Mouse (Mus musculus): ENCODE data around the gene Olfr68. TPM values are rescaled to one million over a fixed set of nuclear protein-coding genes. Genes with fewer than 3 reads are reported as not detected.
"Not testable (repeated sequence)": the region's sequence is repeated elsewhere in the genome, so short reads cannot be mapped to it uniquely, and the experiment has no call there.

The Olfr68 gene
- polyA plus RNA-seq, 1 experiment from 2014 or later: not detected

- not testable (repeated sequence) for H3K36me3 ChIP-seq; H3K9me3 ChIP-seq (replicated peaks); DNase-seq; H3K27me3 ChIP-seq; H3K4me3 ChIP-seq (replicated peaks); H3K4me1 ChIP-seq (replicated peaks); ATAC-seq (ENCODE audit: low read depth); H3K9ac ChIP-seq; H3K4me2 ChIP-seq; H3K27ac ChIP-seq
- 42% methylated on average over 6 of the region's 6 CpGs for WGBS (ENCODE audit: insufficient replicate concordance)
These were observed 17.3 kb downstream of the Olfr68 start for GRCm38 (mm10) chr7:103762212-103762611.

- Histone ChIP-seq H3K4me2 (no peak within 1 kb of the TSS), H3K36me3 (no peaks in the 10 kb centered on the region), H3K4me1 (replicated peaks) (no peaks in the 10 kb centered on the region), H3K27ac (no peak within 1 kb of the TSS), H3K9ac (no peak within 1 kb of the TSS), H3K27me3 (no peaks in the 10 kb centered on the region), H3K4me3 (replicated peaks) (no peak within 1 kb of the TSS), H3K9me3 (replicated peaks) (no peaks in the 10 kb centered on the region)
- ATAC-seq (ENCODE audit: low read depth) (no peak), DNase-seq (no peak)
- WGBS (ENCODE audit: insufficient replicate concordance): 34% methylated on average over 2 of the region's 2 CpGs
These were observed 22.3 kb downstream of the Olfr68 start, which contains the start of gene Olfr630 for GRCm38 (mm10) chr7:103757233-103757632. Olfr630 (minus strand) TSS chr7:103757333.

- H3K36me3 ChIP-seq: no peaks in the 10 kb centered on the region
- DNase-seq: no peak
- no peak within 1 kb of the TSS for H3K4me3 ChIP-seq (replicated peaks)
- no peaks in the 10 kb centered on the region for H3K9me3 ChIP-seq (replicated peaks)
- no peak for ATAC-seq (ENCODE audit: low read depth)
- no peaks in the 10 kb centered on the region for H3K4me1 ChIP-seq (replicated peaks)
- 58% methylated on average over 2 of the region's 2 CpGs for WGBS (ENCODE audit: insufficient replicate concordance)
- no peaks in the 10 kb centered on the region for H3K27me3 ChIP-seq
- H3K9ac ChIP-seq: no peak within 1 kb of the TSS
- H3K4me2 ChIP-seq: no peak within 1 kb of the TSS
- no peak within 1 kb of the TSS for H3K27ac ChIP-seq
These were observed 34.7 kb downstream of the Olfr68 start, which contains the start of gene Olfr629 for GRCm38 (mm10) chr7:103744843-103745242. Olfr629 (minus strand) TSS chr7:103744943.

GRCm38 (mm10) chr7:103730074-103730473 is 49.4 kb downstream of the Olfr68 start, which contains the start of gene Olfr628:
Olfr628 (plus strand) TSS chr7:103730374.
- H3K9ac ChIP-seq: no peak within 1 kb of the TSS
- no peak for ATAC-seq (ENCODE audit: low read depth)
- DNase-seq: no peak
- WGBS (ENCODE audit: insufficient replicate concordance): 62% methylated on average over 1 of the region's 1 CpGs
- no peak within 1 kb of the TSS for H3K4me3 ChIP-seq (replicated peaks)
- no peaks in the 10 kb centered on the region for H3K36me3 ChIP-seq
- H3K4me2 ChIP-seq: no peak within 1 kb of the TSS
- H3K27ac ChIP-seq: no peak within 1 kb of the TSS
- H3K4me1 ChIP-seq (replicated peaks): no peaks in the 10 kb centered on the region
- H3K9me3 ChIP-seq (replicated peaks): no peaks in the 10 kb centered on the region
- no peaks in the 10 kb centered on the region for H3K27me3 ChIP-seq

Other genes with a start within 250 kb of the Olfr68 start
- gene Olfr612, start 237.0 kb downstream of the Olfr68 start, polyA plus RNA-seq (2015; fragmentation: Nextera tagmentation; extraction: Ambion mirVana): not detected in 2 replicates
- gene Olfr613, start 231.6 kb downstream of the Olfr68 start, polyA plus RNA-seq (2015; fragmentation: Nextera tagmentation; extraction: Ambion mirVana): not detected in 2 replicates
- not detected in 2 replicates for gene Olfr615, start 223.6 kb downstream of the Olfr68 start, polyA plus RNA-seq (2015; fragmentation: Nextera tagmentation; extraction: Ambion mirVana)
- gene Olfr616, start 210.6 kb downstream of the Olfr68 start, polyA plus RNA-seq (2015; fragmentation: Nextera tagmentation; extraction: Ambion mirVana): not detected in 2 replicates
- not detected in 2 replicates for gene Olfr617, start 206.6 kb downstream of the Olfr68 start, polyA plus RNA-seq (2015; fragmentation: Nextera tagmentation; extraction: Ambion mirVana)
- not detected in 2 replicates for gene Olfr618, start 189.6 kb downstream of the Olfr68 start, polyA plus RNA-seq (2015; fragmentation: Nextera tagmentation; extraction: Ambion mirVana)
- not detected in 2 replicates for gene Olfr619, start 179.1 kb downstream of the Olfr68 start, polyA plus RNA-seq (2015; fragmentation: Nextera tagmentation; extraction: Ambion mirVana)
- gene Olfr620, start 167.2 kb downstream of the Olfr68 start, polyA plus RNA-seq (2015; fragmentation: Nextera tagmentation; extraction: Ambion mirVana): not detected in 2 replicates
- gene Olfr622, start 137.0 kb downstream of the Olfr68 start, polyA plus RNA-seq (2015; fragmentation: Nextera tagmentation; extraction: Ambion mirVana): not detected in 2 replicates
- not detected in 2 replicates for gene Olfr623, start 116.0 kb downstream of the Olfr68 start, polyA plus RNA-seq (2015; fragmentation: Nextera tagmentation; extraction: Ambion mirVana)
- 0.02 TPM in 1 of 2 replicates, not detected in the other for gene Olfr624, start 108.5 kb downstream of the Olfr68 start, polyA plus RNA-seq (2015; fragmentation: Nextera tagmentation; extraction: Ambion mirVana)
- not detected in 2 replicates for gene Olfr625-ps1, start 97.0 kb downstream of the Olfr68 start, polyA plus RNA-seq (2015; fragmentation: Nextera tagmentation; extraction: Ambion mirVana)
- not detected in 2 replicates for gene Olfr243, start 65.0 kb downstream of the Olfr68 start, polyA plus RNA-seq (2015; fragmentation: Nextera tagmentation; extraction: Ambion mirVana)
- not detected in 2 replicates for gene Olfr628, start 49.3 kb downstream of the Olfr68 start, polyA plus RNA-seq (2015; fragmentation: Nextera tagmentation; extraction: Ambion mirVana)
- gene Olfr629, start 34.8 kb downstream of the Olfr68 start, polyA plus RNA-seq (2015; fragmentation: Nextera tagmentation; extraction: Ambion mirVana): 0.08 and 0.17 TPM in 2 replicates
- gene Olfr630, start 22.4 kb downstream of the Olfr68 start, polyA plus RNA-seq (2015; fragmentation: Nextera tagmentation; extraction: Ambion mirVana): not detected in 2 replicates
- not detected in 2 replicates for gene Olfr69, start 8.1 kb downstream of the Olfr68 start, polyA plus RNA-seq (2015; fragmentation: Nextera tagmentation; extraction: Ambion mirVana)
- not detected in 2 replicates for gene Olfr67, start 12.1 kb upstream of the Olfr68 start, polyA plus RNA-seq (2015; fragmentation: Nextera tagmentation; extraction: Ambion mirVana)
- 49,070 and 53,102 TPM in 2 replicates for gene Hbb-bt, start 34.3 kb upstream of the Olfr68 start, polyA plus RNA-seq (2015; fragmentation: Nextera tagmentation; extraction: Ambion mirVana)
- 91,050 and 104,119 TPM in 2 replicates for gene Hbb-bs, start 48.4 kb upstream of the Olfr68 start, polyA plus RNA-seq (2015; fragmentation: Nextera tagmentation; extraction: Ambion mirVana)
- gene Hbb-bh2, start 60.8 kb upstream of the Olfr68 start, polyA plus RNA-seq (2015; fragmentation: Nextera tagmentation; extraction: Ambion mirVana): 0.32 and 0.36 TPM in 2 replicates
- 367 and 436 TPM in 2 replicates for gene Hbb-bh1, start 63.5 kb upstream of the Olfr68 start, polyA plus RNA-seq (2015; fragmentation: Nextera tagmentation; extraction: Ambion mirVana)
- 3,309 and 4,306 TPM in 2 replicates for gene Hbb-y, start 73.5 kb upstream of the Olfr68 start, polyA plus RNA-seq (2015; fragmentation: Nextera tagmentation; extraction: Ambion mirVana)
- gene Olfr66, start 106.6 kb upstream of the Olfr68 start, polyA plus RNA-seq (2015; fragmentation: Nextera tagmentation; extraction: Ambion mirVana): not detected in 2 replicates
- gene Olfr64, start 114.8 kb upstream of the Olfr68 start, polyA plus RNA-seq (2015; fragmentation: Nextera tagmentation; extraction: Ambion mirVana): not detected in 2 replicates
- gene Olfr65, start 123.8 kb upstream of the Olfr68 start, polyA plus RNA-seq (2015; fragmentation: Nextera tagmentation; extraction: Ambion mirVana): not detected in 2 replicates
- 0.12 TPM in 1 of 2 replicates, not detected in the other for gene Olfr631, start 149.1 kb upstream of the Olfr68 start, polyA plus RNA-seq (2015; fragmentation: Nextera tagmentation; extraction: Ambion mirVana)
- gene Olfr632, start 154.6 kb upstream of the Olfr68 start, polyA plus RNA-seq (2015; fragmentation: Nextera tagmentation; extraction: Ambion mirVana): 0.21 and 0.33 TPM in 2 replicates
- gene Olfr633, start 164.7 kb upstream of the Olfr68 start, polyA plus RNA-seq (2015; fragmentation: Nextera tagmentation; extraction: Ambion mirVana): not detected in 2 replicates
- not detected in 2 replicates for gene Olfr635, start 191.5 kb upstream of the Olfr68 start, polyA plus RNA-seq (2015; fragmentation: Nextera tagmentation; extraction: Ambion mirVana)
- not detected in 2 replicates for gene Olfr638, start 219.0 kb upstream of the Olfr68 start, polyA plus RNA-seq (2015; fragmentation: Nextera tagmentation; extraction: Ambion mirVana)
- gene Olfr639, start 237.6 kb upstream of the Olfr68 start, polyA plus RNA-seq (2015; fragmentation: Nextera tagmentation; extraction: Ambion mirVana): not detected in 2 replicates
- not detected in 2 replicates for gene Olfr640, start 245.9 kb upstream of the Olfr68 start, polyA plus RNA-seq (2015; fragmentation: Nextera tagmentation; extraction: Ambion mirVana)